In genomic region chr10:75364214-75364690, GRCm38 (mm10) we compare ENCODE assay signal across 8 mouse cellular contexts. TPM values are rescaled to one million over a fixed set of nuclear protein-coding genes. Genes with fewer than 3 reads are reported as not detected.
DNase-seq lines count a peak whose midpoint lies in the region; ATAC-seq and TF ChIP-seq lines count a peak whose summit lies in the region.
"Not testable (repeated sequence)": the region's sequence is repeated elsewhere in the genome, so short reads cannot be mapped to it uniquely, and the experiment has no call there.
"Had no signal": no experiment of that assay in that cellular context is flagged by ENCODE, and none has a peak within 500 bp of the region (broad histone marks: within the 10 kb centered on the region; RNA-seq: fewer than 3 reads in every experiment).

No protein-coding gene starts in this region.

- peaks cover 15% of the 10 kb centered on the region for H3K4me1 ChIP-seq in hindbrain, embryonic 12.5 days
- H3K4me1 ChIP-seq in lung, embryonic 14.5 days (ENCODE audit: insufficient read depth); olfactory bulb, adult 2 months (ENCODE audit: control insufficient read depth, insufficient read depth, low read length): not testable (repeated sequence)

- WGBS in hindbrain, embryonic 12.5 days = 15% methylated on average over 1 of the region's 1 CpGs
- WGBS in lung, embryonic 14.5 days = 7% methylated on average over 1 of the region's 1 CpGs
- 0% methylated on average over 1 of the region's 1 CpGs for WGBS in olfactory bulb, adult 2 months

- not testable (repeated sequence) for H3K4me2 ChIP-seq in hindbrain, embryonic 12.5 days (replicated peaks); lung, embryonic 14.5 days

- H3K27me3 ChIP-seq in hindbrain, embryonic 12.5 days; lung, embryonic 14.5 days (ENCODE audit: insufficient read depth, low read length): not testable (repeated sequence)

- H3K27ac ChIP-seq in hindbrain, embryonic 12.5 days = peak overlapping the region; percentile 1; the same call in 1 of the 2 replicates
- peak overlapping the region; percentile 64; the same call in 1 of the 2 replicates for H3K27ac ChIP-seq in lung, embryonic 14.5 days (ENCODE audit: low read depth)
- H3K27ac ChIP-seq in olfactory bulb, adult 2 months (ENCODE audit: insufficient read depth, low read depth, low read length) = peak overlapping the region; percentile 24; the same call in 1 of the 2 replicates

- not testable (repeated sequence) for TF ChIP-seq CTCF in lung, embryonic 14.5 days (IDR thresholded peaks at IDR 0.05; ENCODE audit: low read depth); olfactory bulb, adult 2 months (IDR thresholded peaks at IDR 0.05; ENCODE audit: insufficient read depth, low read depth, low read length)

- not testable (repeated sequence) for H3K4me3 ChIP-seq in hindbrain, embryonic 12.5 days; lung, embryonic 14.5 days (ENCODE audit: low read depth, low read length); olfactory bulb, adult 2 months (ENCODE audit: insufficient read depth, low read depth, low read length)

- TF ChIP-seq POLR2A in olfactory bulb, adult 2 months (IDR thresholded peaks at IDR 0.05; ENCODE audit: insufficient read depth, low read depth, low read length) = not testable (repeated sequence)

- peak; percentile 60 for DNase-seq in adrenal gland, postnatal 10 days
- peak; percentile 7 for DNase-seq in embryo, embryonic 10 days (ENCODE audit: low spot score)
- peak; percentile 12 for DNase-seq in gastrocnemius, postnatal 14 days
- DNase-seq in kidney, postnatal 4 days = peak; percentile 66 to 74
- DNase-seq in lung, embryonic 14.5 days = peak; percentile 82

- H3K9ac ChIP-seq in hindbrain, embryonic 12.5 days; lung, embryonic 14.5 days: not testable (repeated sequence)

- not testable (repeated sequence) for H3K9me3 ChIP-seq in hindbrain, embryonic 12.5 days (replicated peaks); lung, embryonic 14.5 days (ENCODE audit: low read depth, low read length)

- not testable (repeated sequence) for H3K36me3 ChIP-seq in hindbrain, embryonic 12.5 days; lung, embryonic 14.5 days (ENCODE audit: insufficient read depth)

- peak; percentile 88 for ATAC-seq in hindbrain, embryonic 12.5 days (ENCODE audit: low FRiP score)
- ATAC-seq in lung, embryonic 14.5 days (ENCODE audit: insufficient read depth) = peak; percentile 94

- intact Hi-C loops in gastrocnemius, postnatal 14 days (cut with DNase I; ENCODE audit: low total_unique reads) = not testable (repeated sequence)

RNA-seq across cellular contexts. Expression of gene Upb1, which starts 36.7 kb away (rescaled TPM):
- 10 to 100 TPM; 22.7 to 57.8 TPM for total RNA-seq in adrenal gland, postnatal 10 days (2021)
- total RNA-seq in gastrocnemius, postnatal 14 days (2021) = under 1 TPM in 1 of 2 experiments, not detected in 1; 0.29 TPM
- polyA plus RNA-seq in hindbrain, embryonic 12.5 days (2016; fragmentation: Nextera tagmentation; extraction: Ambion mirVana) = 0.16 TPM in 1 of 2 replicates, not detected in the other
- polyA plus RNA-seq in lung, embryonic 14.5 days (2014; fragmentation: Nextera tagmentation; extraction: Ambion mirVana) = 0.17 and 0.76 TPM in 2 replicates
- polyA plus RNA-seq in olfactory bulb, adult 2 months (2012; ENCODE audit: insufficient read depth, insufficient read length, low replicate concordance, missing spikeins) = not detected in 2 replicates
- polyA plus RNA-seq: midbrain, embryonic 10.5 days had no signal

RNA-seq across cellular contexts. Expression of gene Adora2a, which starts 47.6 kb away (rescaled TPM):
- 10 to 100 TPM; 10.2 to 12.8 TPM for total RNA-seq in adrenal gland, postnatal 10 days (2021)
- total RNA-seq in gastrocnemius, postnatal 14 days (2021) = 1 to 10 TPM; 2.7 to 2.9 TPM
- polyA plus RNA-seq in hindbrain, embryonic 12.5 days (2016; fragmentation: Nextera tagmentation; extraction: Ambion mirVana) = 2.5 and 3.0 TPM in 2 replicates
- 7.3 and 8.0 TPM in 2 replicates for polyA plus RNA-seq in lung, embryonic 14.5 days (2014; fragmentation: Nextera tagmentation; extraction: Ambion mirVana)
- not detected in 2 replicates for polyA plus RNA-seq in olfactory bulb, adult 2 months (2012; ENCODE audit: insufficient read depth, insufficient read length, low replicate concordance, missing spikeins)

Comparison
In these comparisons a context has a peak if more than half of its experiments do, and no peak if none do; other contexts are left out.
1. DNase-seq: peak in every context shown above with its lines; median percentile 82 in lung, embryonic 14.5 days; 70 in kidney, postnatal 4 days; 60 in adrenal gland, postnatal 10 days; 12 in gastrocnemius, postnatal 14 days; 7 in embryo, embryonic 10 days.
2. H3K27ac ChIP-seq: peak in every context shown above with its lines; median percentile 64 in lung, embryonic 14.5 days; 24 in olfactory bulb, adult 2 months; 1 in hindbrain, embryonic 12.5 days.